Mouse (Mus musculus): ENCODE data around the gene Urb1.

GRCm38 (mm10) chr16:90832495-90832894 lies 22.3 kb upstream of the Urb1 start:
- TF ChIP-seq CTCF (conservative IDR thresholded peaks at IDR 0.05; ENCODE audit: insufficient read depth, insufficient read length, low read depth, low read length) (no peak), POLR2A (IDR thresholded peaks at IDR 0.05; ENCODE audit: low read depth, low read length) (no peak)

All from kidney, adult 2 months (tissue).